In genomic region chr12:32819823-32820605, GRCm38 (mm10) we compare ENCODE assay signal across 8 mouse cellular contexts. TPM values are rescaled to one million over a fixed set of nuclear protein-coding genes. Genes with fewer than 3 reads are reported as not detected.
DNase-seq lines count a peak whose midpoint lies in the region; ATAC-seq lines count a peak whose summit lies in the region.

No protein-coding gene starts in this region.

- H3K9me3 ChIP-seq in hindbrain, embryonic 12.5 days (replicated peaks), result no peaks in the 10 kb centered on the region

- H3K36me3 ChIP-seq in hindbrain, embryonic 12.5 days, result 0 out of 2 replicates have a peak, but pooled peaks cover 2% of the 10 kb centered on the region

- peak overlapping the region; percentile 75 for H3K4me2 ChIP-seq in hindbrain, embryonic 12.5 days (replicated peaks)

- H3K27me3 ChIP-seq in hindbrain, embryonic 12.5 days, result no peaks in the 10 kb centered on the region

- peaks cover 10% of the 10 kb centered on the region; the same call in 1 of the 2 replicates for H3K4me1 ChIP-seq in hindbrain, embryonic 12.5 days

- H3K9ac ChIP-seq in hindbrain, embryonic 12.5 days, result peak overlapping the region; percentile 88

- WGBS in hindbrain, embryonic 12.5 days, result under 1% methylated on average over 79 of the region's 80 CpGs

- ATAC-seq in hindbrain, embryonic 12.5 days (ENCODE audit: low FRiP score), result peak; percentile 97

- H3K27ac ChIP-seq in hindbrain, embryonic 12.5 days, result peak overlapping the region; percentile 96

- DNase-seq in NIH3T3 (ENCODE audit: low read depth), result peak; percentile 99
- DNase-seq in cerebellum, postnatal 10 days, result peak; percentile 99 to 100
- DNase-seq in frontal cortex, postnatal 10 days (ENCODE audit: low spot score in 2 of 2), result peak; percentile 96 to 97
- DNase-seq in layer of hippocampus, postnatal 14 days (ENCODE audit: low spot score in 2 of 2), result peak; percentile 95 to 97
- DNase-seq in lung, postnatal 14 days, result peak; percentile 99
- peak; percentile 94 for DNase-seq in retina, adult 2 months (ENCODE audit: low read depth, low spot score)
- DNase-seq in thymus, postnatal 36 days, result peak; percentile 98

- peak overlapping the region; percentile 78 for H3K4me3 ChIP-seq in hindbrain, embryonic 12.5 days

RNA-seq across cellular contexts. Expression of gene Nampt, which starts 0.7 kb away (rescaled TPM):
- polyA plus RNA-seq in hindbrain, embryonic 12.5 days (2016; fragmentation: Nextera tagmentation; extraction: Ambion mirVana), result 27.1 and 28.7 TPM in 2 replicates
- total RNA-seq in layer of hippocampus, postnatal 14 days (2021), result 10 to 100 TPM; 43.0 to 45.0 TPM

Comparison
In these comparisons a context has a peak if more than half of its experiments do, and no peak if none do; other contexts are left out.
1. Peak in every context shown above with its lines: DNase-seq, ATAC-seq, H3K4me3 ChIP-seq and H3K27ac ChIP-seq.